Comparison of ENCODE assay signal across 9 mouse cellular contexts in genomic region chr2:181385885-181386284, GRCm38 (mm10). TPM values are rescaled to one million over a fixed set of nuclear protein-coding genes. Genes with fewer than 3 reads are reported as not detected.
DNase-seq lines count a peak whose midpoint lies in the region; ATAC-seq lines count a peak whose summit lies in the region.
"Had no signal": no experiment of that assay in that cellular context is flagged by ENCODE, and none has a peak within 500 bp of the region (broad histone marks: within the 10 kb centered on the region; RNA-seq: fewer than 3 reads in every experiment).

No protein-coding gene starts in this region.

- 78% methylated on average over 3 of the region's 3 CpGs for WGBS in heart, embryonic 11.5 days (ENCODE audit: insufficient replicate concordance)
- WGBS in forebrain, embryonic 14.5 days: 86% methylated on average over 3 of the region's 3 CpGs

- no peaks in the 10 kb centered on the region for H3K9me3 ChIP-seq in heart, embryonic 11.5 days (replicated peaks; ENCODE audit: control insufficient read depth, low read length)
- no peaks in the 10 kb centered on the region for H3K9me3 ChIP-seq in forebrain, embryonic 14.5 days (replicated peaks; ENCODE audit: control insufficient read depth, low read length)

- no peak for ATAC-seq in heart, embryonic 11.5 days (replicated peaks; ENCODE audit: insufficient number of reproducible peaks, low FRiP score, low TSS enrichment)
- no peak for ATAC-seq in CD4-positive, CD25-positive, alpha-beta regulatory T cell, adult 4 months
- ATAC-seq in forebrain, embryonic 14.5 days: no peak

- no peaks in the 10 kb centered on the region for H3K4me1 ChIP-seq in heart, embryonic 11.5 days (ENCODE audit: control insufficient read depth, insufficient read depth, low read length)
- H3K4me1 ChIP-seq in forebrain, embryonic 14.5 days (ENCODE audit: control insufficient read depth, insufficient read depth, low read length): no peaks in the 10 kb centered on the region

- H3K36me3 ChIP-seq in heart, embryonic 11.5 days (ENCODE audit: control insufficient read depth, insufficient read depth, low read length): 0 out of 2 replicates have a peak, but pooled peaks cover 10% of the 10 kb centered on the region
- peaks cover 63% of the 10 kb centered on the region for H3K36me3 ChIP-seq in forebrain, embryonic 14.5 days (ENCODE audit: control insufficient read depth, insufficient read depth, low read length)

- no peaks in the 10 kb centered on the region for H3K27me3 ChIP-seq in heart, embryonic 11.5 days (ENCODE audit: control insufficient read depth, insufficient read depth, low read length)
- H3K27me3 ChIP-seq in forebrain, embryonic 14.5 days (replicated peaks; ENCODE audit: control insufficient read depth, insufficient read depth, low read length): no peaks in the 10 kb centered on the region
- H3K27me3 ChIP-seq: CH12.LX had no signal

- H3K4me3 ChIP-seq in heart, embryonic 11.5 days (ENCODE audit: low read depth, low read length): no peak overlapping the region
- no peak overlapping the region for H3K4me3 ChIP-seq in forebrain, embryonic 14.5 days (ENCODE audit: low read depth, low read length)

- no peak overlapping the region for H3K4me2 ChIP-seq in heart, embryonic 11.5 days
- no peak overlapping the region for H3K4me2 ChIP-seq in forebrain, embryonic 14.5 days (ENCODE audit: low read length)

- intact Hi-C loops in gastrocnemius, postnatal 36 days (cut with DNase I): no loop called here
- intact Hi-C loops in left cerebral cortex, postnatal 25 days (cut with DNase I): no loop called here

- DNase-seq in heart, adult 8-10 months (ENCODE audit: low spot score): peak; percentile 72
- DNase-seq in adrenal gland, postnatal 36 days: peak; percentile 60 to 68
- DNase-seq in gastrocnemius, postnatal 36 days: peak; percentile 53 to 63
- DNase-seq in left cerebral cortex, postnatal 25 days (ENCODE audit: low spot score in 2 of 2): peak; percentile 51 to 83
- no peak for DNase-seq in retina, embryonic 14.5 days (ENCODE audit: low spot score)
- DNase-seq in forebrain, embryonic 14.5 days (ENCODE audit: low spot score): no peak

- H3K9ac ChIP-seq in heart, embryonic 11.5 days (ENCODE audit: low read depth, low read length): no peak overlapping the region
- H3K9ac ChIP-seq in forebrain, embryonic 14.5 days (ENCODE audit: low read length): no peak overlapping the region

- H3K27ac ChIP-seq in heart, embryonic 11.5 days (ENCODE audit: low read depth, low read length): no peak overlapping the region
- H3K27ac ChIP-seq in forebrain, embryonic 14.5 days (ENCODE audit: low read depth, low read length): no peak overlapping the region

RNA-seq across cellular contexts. Expression of gene Lime1, which starts 6.0 kb away (rescaled TPM):
- total RNA-seq in heart, adult 8-10 months (2022): 1 to 10 TPM; 4.6 to 5.1 (median 4.8) TPM
- polyA plus RNA-seq in heart, embryonic 11.5 days (2014; fragmentation: Nextera tagmentation; extraction: Ambion mirVana): 11.2 and 13.8 TPM in 2 replicates
- 10 to 100 TPM; 13.4 to 18.1 TPM for total RNA-seq in adrenal gland, postnatal 36 days (2021)
- 1 to 10 TPM; 4.7 to 5.2 TPM for total RNA-seq in gastrocnemius, postnatal 36 days (2021)
- 10 to 100 TPM; 35.8 to 39.1 TPM for total RNA-seq in left cerebral cortex, postnatal 25 days (2021)
- 100 to 1,000 TPM; 302 to 371 TPM for polyA plus RNA-seq in CD4-positive, CD25-positive, alpha-beta regulatory T cell, adult 4 months (2017; shearing (Covaris generic))
- 27.4 and 30.3 TPM in 2 replicates for polyA plus RNA-seq in forebrain, embryonic 14.5 days (2014; fragmentation: Nextera tagmentation; extraction: Ambion mirVana)

RNA-seq across cellular contexts. Expression of gene Arfrp1, which starts 20.7 kb away (rescaled TPM):
- 10 to 100 TPM; 50.2 to 56.0 (median 53.9) TPM for total RNA-seq in heart, adult 8-10 months (2022)
- polyA plus RNA-seq in heart, embryonic 11.5 days (2014; fragmentation: Nextera tagmentation; extraction: Ambion mirVana): 36.3 and 47.5 TPM in 2 replicates
- total RNA-seq in adrenal gland, postnatal 36 days (2021): 10 to 100 TPM; 38.9 to 45.5 TPM
- total RNA-seq in gastrocnemius, postnatal 36 days (2021): 10 to 100 TPM; 21.5 to 26.1 TPM
- total RNA-seq in left cerebral cortex, postnatal 25 days (2021): 10 to 100 TPM; 39.5 to 41.4 TPM
- 10 to 100 TPM; 67.6 to 76.2 TPM for polyA plus RNA-seq in CD4-positive, CD25-positive, alpha-beta regulatory T cell, adult 4 months (2017; shearing (Covaris generic))
- 58.6 and 63.5 TPM in 2 replicates for polyA plus RNA-seq in forebrain, embryonic 14.5 days (2014; fragmentation: Nextera tagmentation; extraction: Ambion mirVana)

RNA-seq across cellular contexts. Expression of gene Zgpat, which starts 21.2 kb away (rescaled TPM):
- total RNA-seq in heart, adult 8-10 months (2022): 10 to 100 TPM; 17.4 to 22.9 (median 18.1) TPM
- 21.7 and 27.3 TPM in 2 replicates for polyA plus RNA-seq in heart, embryonic 11.5 days (2014; fragmentation: Nextera tagmentation; extraction: Ambion mirVana)
- total RNA-seq in adrenal gland, postnatal 36 days (2021): 10 to 100 TPM; 34.8 to 47.3 TPM
- 10 to 100 TPM; 11.3 to 11.5 TPM for total RNA-seq in gastrocnemius, postnatal 36 days (2021)
- 10 to 100 TPM; 64.8 to 68.0 TPM for total RNA-seq in left cerebral cortex, postnatal 25 days (2021)
- 10 to 100 TPM; 16.4 to 23.4 TPM for polyA plus RNA-seq in CD4-positive, CD25-positive, alpha-beta regulatory T cell, adult 4 months (2017; shearing (Covaris generic))
- polyA plus RNA-seq in forebrain, embryonic 14.5 days (2014; fragmentation: Nextera tagmentation; extraction: Ambion mirVana): 44.6 and 55.6 TPM in 2 replicates

Comparison
In these comparisons a context has a peak if more than half of its experiments do, and no peak if none do; other contexts are left out.
1. DNase-seq: peak in heart, adult 8-10 months (single experiment), adrenal gland, postnatal 36 days (2 of 2), gastrocnemius, postnatal 36 days (2 of 2) and left cerebral cortex, postnatal 25 days (2 of 2); none in retina, embryonic 14.5 days (single experiment) and forebrain, embryonic 14.5 days (single experiment).